Mouse (Mus musculus) E14TG2a.4 (cell line): Measurements from ENCODE around the gene Hist1h4b.

Experiments
- CTCF ChIP-seq: conservative IDR thresholded peaks from 2 replicates; pipeline ENCODE4 v1.5.1; 2014; ENCODE audit warnings: low read length
- NANOG ChIP-seq: IDR thresholded peaks from 2 replicates; pipeline ENCODE4 v1.6.1; 2014; ENCODE audit warnings: borderline replicate concordance, low read length, mixed read lengths

DNA sequence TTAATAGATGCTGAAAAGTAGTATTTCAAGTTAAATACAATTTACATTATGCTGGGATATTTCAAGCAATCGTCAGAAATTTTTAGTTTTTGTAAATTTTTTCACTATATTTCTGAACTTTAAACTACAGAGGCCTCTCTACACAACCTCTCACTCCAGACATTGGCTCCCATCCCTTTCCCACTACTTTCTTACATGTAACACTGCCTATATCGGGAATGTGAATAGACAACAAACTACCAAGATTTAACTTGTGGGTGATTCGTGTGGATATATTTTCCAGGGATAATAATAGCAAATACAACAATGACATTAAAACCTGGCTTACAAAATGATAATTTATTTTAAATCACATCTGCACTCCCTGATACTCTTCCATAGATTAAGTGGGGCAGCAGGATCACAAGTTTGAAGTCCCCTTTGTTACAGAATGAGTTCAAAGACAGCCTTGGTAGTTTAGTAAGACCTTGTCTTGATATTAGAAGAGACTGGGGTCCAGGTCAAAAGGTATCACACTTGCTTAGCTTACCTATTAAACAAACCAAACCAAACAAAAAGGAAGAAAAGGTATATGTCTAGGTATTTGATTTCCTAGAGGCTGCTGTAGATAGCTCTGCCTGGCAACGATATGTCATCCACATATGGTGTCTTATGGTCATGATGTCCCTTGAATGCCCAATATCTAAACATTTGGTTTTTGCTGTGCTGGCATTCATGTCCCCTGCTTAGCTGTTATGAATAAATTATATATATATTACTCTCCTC is 3.3 kb upstream of the Hist1h4b start:
- no peak for TF ChIP-seq CTCF
- TF ChIP-seq NANOG: no peak
